Mouse (Mus musculus) myocyte (in vitro differentiated cells): ENCODE results near the gene Clec11a.

ENCODE experiments used
- E2F4 ChIP-seq: IDR thresholded peaks from one replicate; pipeline ENCODE4 v1.6.1; 2011; ENCODE audit warnings: mild to moderate bottlenecking, control low read depth, moderate library complexity; ENCODE audit not compliant: insufficient read depth
- MAX ChIP-seq: IDR thresholded peaks from one replicate; pipeline ENCODE4 v1.6.1; 2011; ENCODE audit warnings: low read depth, mild to moderate bottlenecking, control low read depth
- POLR2A ChIP-seq: IDR thresholded peaks from one replicate; pipeline ENCODE4 v1.6.1; 2011; ENCODE audit warnings: low read depth, mild to moderate bottlenecking, control low read depth, moderate library complexity; ENCODE audit not compliant: insufficient read length
- TCF3 ChIP-seq: IDR thresholded peaks from one replicate; pipeline ENCODE4 v1.6.1; 2011; ENCODE audit warnings: low read depth, control low read depth; ENCODE audit not compliant: insufficient read length

- TF ChIP-seq POLR2A (no peak), E2F4 (no peak), MAX (no peak), TCF3 (no peak)
Measured at GRCm38 (mm10) chr7:44341119-44341518, 34.4 kb upstream of the Clec11a start.
